Mouse (Mus musculus) frontal cortex, postnatal 36 days (tissue): Measurements from ENCODE around the gene Pias4.
A peak's percentile ranks its signal among the peaks of the same experiment; 100 is the strongest.

Experiments used
- DNase-seq, 2 experiments: peaks; one replicate each; pipeline ENCODE4 v3.0.0; 2022; ENCODE audit warnings: low spot score in 2 of 2

Pias4 gene

GRCm38 (mm10) chr10:81138131-81138782 lies 29.5 kb downstream of the Pias4 start:
- DNase-seq: no peak

GRCm38 (mm10) chr10:81137252-81138130 lies 30.2 kb downstream of the Pias4 start:
- DNase-seq: peak; percentile 100

GRCm38 (mm10) chr10:81136706-81137231 lies 31.0 kb downstream of the Pias4 start:
- DNase-seq: peak; percentile 72 to 78

DNA sequence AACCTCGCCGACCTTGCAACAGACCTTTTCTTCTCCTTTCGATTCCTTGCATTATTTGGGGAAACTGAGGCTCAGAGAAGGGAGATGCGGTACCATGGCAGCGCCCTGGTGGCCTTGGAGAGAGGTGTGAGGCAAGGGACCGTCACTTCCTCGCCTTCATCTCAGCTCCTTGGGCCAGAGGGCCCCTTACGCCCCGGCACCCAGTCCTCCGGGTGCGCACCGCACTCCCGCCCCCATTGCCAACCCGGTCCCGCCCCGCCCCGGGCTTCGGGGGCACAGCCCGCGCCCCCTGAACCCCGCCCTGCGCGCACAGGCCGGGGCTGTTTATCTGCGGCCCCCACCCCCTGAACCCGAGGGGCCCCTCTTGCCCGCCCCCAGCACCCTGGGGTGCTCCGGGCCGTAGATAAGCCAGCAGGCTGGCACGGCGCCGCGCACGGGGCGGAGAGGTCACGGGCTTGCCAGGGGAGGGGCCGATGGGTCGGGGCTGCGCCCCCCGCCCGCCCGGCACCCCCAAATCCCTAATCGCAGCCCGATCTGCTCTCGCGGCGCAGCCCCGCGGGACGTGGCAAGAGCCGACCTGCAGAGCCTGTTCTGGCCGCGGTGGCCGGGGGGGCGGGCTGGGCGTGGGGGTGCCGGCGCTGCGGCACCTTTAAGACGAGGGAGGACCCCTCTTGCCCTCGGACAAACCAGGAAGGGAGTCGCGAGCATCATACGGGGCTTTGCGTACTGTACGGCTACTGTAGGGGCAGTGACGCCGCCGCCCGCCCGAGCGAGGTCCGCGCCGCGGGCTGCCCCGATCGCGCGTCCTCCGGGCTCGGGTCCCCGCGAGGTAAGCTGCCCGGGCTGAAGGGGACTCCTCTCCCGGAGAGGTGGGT lies 31.7 kb downstream of the Pias4 start:
- DNase-seq: peak; percentile 67 to 69

- peak in 1 of 2 experiments; percentile 64 for DNase-seq
Observed at GRCm38 (mm10) chr10:81134966-81135681, 32.6 kb downstream of the Pias4 start, which contains the start of gene Zbtb7a. TSS of gene Zbtb7a (plus strand) at chr10:81135220.

- DNase-seq: no peak
Observed at GRCm38 (mm10) chr10:81134181-81134587, 33.5 kb downstream of the Pias4 start.

DNA sequence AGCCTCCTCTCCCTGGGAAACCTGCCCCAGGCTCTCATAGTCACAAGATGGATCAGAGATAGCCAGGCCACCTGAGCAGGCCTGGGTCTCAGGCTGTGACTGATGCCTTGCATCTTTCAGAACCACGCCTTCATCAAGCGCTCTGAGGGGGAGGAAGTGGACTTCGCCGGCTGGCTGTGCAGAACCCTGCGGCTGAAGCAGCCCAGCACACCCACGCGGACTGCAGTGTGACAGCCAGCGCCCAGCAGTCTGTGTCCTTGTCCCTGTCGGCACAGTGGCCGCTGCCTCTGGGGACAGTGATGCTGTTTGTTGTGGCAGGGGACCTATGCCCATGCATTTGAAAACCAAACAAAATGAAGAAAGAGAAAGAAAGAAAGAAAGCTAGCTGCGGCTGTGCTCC lies 44.2 kb downstream of the Pias4 start:
- DNase-seq: peak in 1 of 2 experiments; percentile 52

DNA sequence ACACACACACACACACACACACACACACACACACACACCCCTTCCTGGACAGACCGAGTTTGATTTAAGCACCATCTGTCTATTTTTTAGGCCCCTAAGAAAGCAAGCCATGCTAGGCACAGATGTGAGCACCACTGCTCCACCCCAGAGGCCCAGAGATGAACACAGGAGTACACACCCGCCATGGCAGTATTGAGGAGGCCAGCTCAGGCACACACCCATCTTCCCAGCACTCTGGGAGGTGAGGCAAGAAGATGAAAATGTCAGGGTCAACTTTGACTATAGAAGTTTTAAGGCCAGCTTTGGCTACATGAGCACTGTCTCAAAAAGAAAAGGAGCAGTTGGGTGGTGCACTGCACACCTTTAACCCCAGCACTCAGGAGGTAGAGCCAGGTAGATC lies 44.8 kb downstream of the Pias4 start:
- DNase-seq: no peak

DNA sequence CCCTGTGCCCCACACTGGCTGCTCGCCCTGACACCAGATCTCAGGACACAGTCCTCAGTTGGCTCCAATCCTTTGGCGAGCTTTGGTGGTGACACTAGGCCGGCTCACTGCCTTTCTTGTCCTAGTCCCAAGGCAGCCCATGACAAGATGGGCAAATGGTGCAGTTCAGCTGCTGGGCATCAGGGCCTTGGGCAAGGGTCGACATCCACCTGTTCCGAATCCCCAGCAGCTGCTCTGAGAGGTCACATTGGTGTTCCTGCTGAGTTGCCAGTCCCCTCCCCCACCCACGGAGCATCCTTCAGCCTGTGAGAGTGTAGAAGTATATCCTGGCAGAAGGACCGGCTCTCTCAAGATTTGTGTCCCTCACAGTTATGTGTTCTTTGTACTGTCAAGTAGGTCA lies 47.1 kb downstream of the Pias4 start:
- DNase-seq: no peak

GRCm38 (mm10) chr10:81119625-81120024 lies 48.1 kb downstream of the Pias4 start:
- DNase-seq: no peak

DNA sequence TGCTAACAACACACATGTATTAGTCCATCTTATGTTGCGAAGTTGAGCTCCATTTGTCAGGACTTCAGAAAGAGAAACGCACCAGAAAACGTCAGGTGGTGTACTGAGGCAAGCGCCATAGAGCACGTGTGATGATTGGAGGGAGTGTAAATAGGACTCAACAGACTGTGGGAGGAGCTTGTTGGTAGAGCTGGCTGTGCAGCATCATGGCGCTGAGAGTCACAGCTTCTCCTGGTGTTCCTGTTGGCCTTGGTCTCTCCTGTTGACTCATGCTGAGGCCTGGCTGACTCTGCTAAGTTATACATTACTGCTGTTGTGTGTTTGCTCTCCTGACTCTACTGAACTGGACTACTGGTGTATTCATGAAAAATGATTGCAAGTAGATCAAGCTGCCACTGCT lies 54.8 kb downstream of the Pias4 start:
- no peak for DNase-seq

GRCm38 (mm10) chr10:81106113-81106721 lies 61.5 kb downstream of the Pias4 start:
- DNase-seq: peak; percentile 76 to 80

DNA sequence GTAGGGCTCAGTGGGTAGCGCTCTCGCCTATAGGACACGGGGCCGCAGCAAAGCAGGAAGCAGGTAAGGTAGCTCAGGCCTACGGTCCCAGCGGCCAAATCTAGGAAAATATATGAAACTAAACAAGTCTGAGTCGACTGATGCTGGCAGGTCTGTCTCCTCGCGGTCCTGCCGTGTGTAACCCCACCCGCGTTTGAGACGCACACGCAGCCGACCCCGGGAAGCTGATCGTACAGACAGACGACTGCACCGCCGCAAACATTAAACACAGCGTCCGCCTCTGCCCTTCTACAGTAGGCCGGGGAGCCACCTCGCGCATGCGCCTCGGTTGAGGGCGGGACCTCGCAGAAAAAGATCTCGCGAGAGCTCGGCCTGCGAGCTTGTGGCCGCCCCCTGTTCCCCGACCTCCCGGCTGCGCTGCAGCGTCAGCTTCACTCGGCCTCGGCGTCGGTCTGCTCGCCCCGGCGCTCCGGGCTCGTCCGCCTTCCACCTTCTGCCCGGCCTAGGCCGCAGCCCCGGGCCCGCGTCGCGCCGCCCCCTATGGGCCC lies 62.1 kb downstream of the Pias4 start, which contains the start of gene Map2k2:
Gene Map2k2, plus strand, starts transcription at position 351 of the 548 bp plus-strand sequence.
- peak; percentile 96 for DNase-seq
